Mouse (Mus musculus) E14TG2a.4 (cell line): ENCODE measurements around the gene Slc26a1.

Experiments
- CTCF ChIP-seq: conservative IDR thresholded peaks from 2 replicates; pipeline ENCODE4 v1.5.1; 2014; ENCODE audit warnings: low read length
- POU5F1 ChIP-seq: IDR thresholded peaks from 2 replicates; pipeline ENCODE4 v1.6.1; 2014; ENCODE audit warnings: low read length, borderline replicate concordance

GRCm38 (mm10) chr5:108621870-108622269, 53.5 kb downstream of the Slc26a1 start:
- no peak for TF ChIP-seq CTCF
- no peak for TF ChIP-seq POU5F1
